Mouse (Mus musculus) retina, embryonic 14.5 days (tissue): Measurements from ENCODE around the gene L3mbtl4.
"Not testable (repeated sequence)": the region's sequence is repeated elsewhere in the genome, so short reads cannot be mapped to it uniquely, and the experiment has no call there.

Experiments
- DNase-seq: peaks from one replicate; pipeline ENCODE4 v3.0.0-alpha.2; 2015; ENCODE audit warnings: low spot score

L3mbtl4 gene

DNA sequence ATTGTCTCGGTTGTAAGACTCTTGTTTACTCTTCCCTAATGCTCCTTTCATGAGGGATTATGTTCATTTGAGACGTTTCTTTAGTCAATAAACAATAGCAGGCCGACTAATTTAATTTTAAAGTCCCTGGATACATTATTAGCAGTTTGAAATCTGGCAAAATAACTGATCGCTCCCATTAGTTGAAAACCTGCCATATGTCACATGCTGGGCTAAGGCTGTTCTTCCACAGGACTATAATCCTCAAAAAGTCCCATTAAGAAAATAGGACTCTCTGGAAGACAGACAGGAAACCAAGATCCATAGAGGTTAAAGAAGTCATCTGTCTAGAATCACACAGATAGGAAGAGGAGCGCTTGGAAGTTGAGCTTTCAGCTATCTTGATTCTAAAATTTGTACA is 114.9 kb downstream of the L3mbtl4 start:
- DNase-seq: peak; percentile 16

DNA sequence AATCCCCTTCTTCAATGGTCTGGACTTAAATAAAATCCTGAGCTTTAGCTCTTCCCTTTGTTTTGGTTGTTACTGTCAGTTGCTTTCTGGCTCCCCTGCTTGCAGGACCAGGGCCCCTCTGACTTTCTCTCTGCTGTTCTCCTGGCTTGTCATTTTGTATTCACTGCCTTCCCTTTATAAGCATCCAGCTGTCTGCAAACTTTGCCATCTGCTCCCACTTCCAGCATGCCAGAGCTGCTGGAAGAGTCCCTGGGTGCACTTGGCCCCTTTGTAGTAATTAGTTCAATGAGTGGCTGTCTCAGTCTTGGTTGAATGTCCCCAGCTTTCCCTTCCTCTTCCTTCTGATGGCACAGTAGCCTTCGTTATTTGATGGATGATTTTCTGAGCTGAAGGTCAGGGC is 132.4 kb downstream of the L3mbtl4 start:
- DNase-seq: peak; percentile 61

GRCm38 (mm10) chr17:68407121-68407520 is 133.5 kb downstream of the L3mbtl4 start:
- DNase-seq: not testable (repeated sequence)

- DNase-seq: peak; percentile 53
These were observed 149.3 kb downstream of the L3mbtl4 start for GRCm38 (mm10) chr17:68422663-68423498.

DNA sequence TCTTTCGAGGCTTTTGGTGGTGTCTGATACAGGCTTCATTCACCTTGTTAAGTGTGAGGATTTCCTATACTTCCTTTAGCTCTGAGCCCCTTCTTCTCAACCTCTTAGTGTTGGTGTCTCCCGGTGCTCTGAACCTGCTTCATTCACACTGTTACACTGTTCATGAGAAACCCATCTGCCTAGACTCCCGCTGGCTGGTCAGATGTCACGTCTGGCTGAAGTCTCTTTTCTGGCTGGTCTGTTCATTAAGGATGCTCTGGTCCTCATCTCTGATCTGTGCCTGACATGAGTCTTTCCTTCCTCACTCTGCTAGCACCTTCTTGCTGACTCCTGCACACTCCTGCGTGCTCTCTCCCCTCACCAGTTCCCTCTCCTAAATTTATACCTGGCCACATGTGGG is 160.0 kb downstream of the L3mbtl4 start:
- no peak for DNase-seq

DNA sequence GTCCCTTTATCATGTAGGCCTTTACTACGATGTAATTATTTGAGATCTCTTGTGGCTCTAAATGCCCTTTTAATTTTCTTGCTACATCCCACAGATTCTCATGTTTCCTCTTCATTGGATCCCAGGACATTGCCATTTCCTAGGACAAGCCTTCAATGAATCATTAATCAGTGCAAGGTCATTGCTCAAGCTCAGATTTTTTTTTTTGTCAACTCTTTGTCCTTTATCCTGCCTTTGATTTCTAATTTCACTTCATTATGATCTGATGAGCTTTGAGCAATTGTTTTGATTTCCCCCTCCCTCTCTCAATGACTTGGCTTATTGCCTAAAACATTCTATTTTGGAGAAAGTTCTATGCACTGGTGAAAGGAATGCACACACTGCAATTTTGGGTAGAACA is 177.3 kb downstream of the L3mbtl4 start:
- DNase-seq: no peak

DNA sequence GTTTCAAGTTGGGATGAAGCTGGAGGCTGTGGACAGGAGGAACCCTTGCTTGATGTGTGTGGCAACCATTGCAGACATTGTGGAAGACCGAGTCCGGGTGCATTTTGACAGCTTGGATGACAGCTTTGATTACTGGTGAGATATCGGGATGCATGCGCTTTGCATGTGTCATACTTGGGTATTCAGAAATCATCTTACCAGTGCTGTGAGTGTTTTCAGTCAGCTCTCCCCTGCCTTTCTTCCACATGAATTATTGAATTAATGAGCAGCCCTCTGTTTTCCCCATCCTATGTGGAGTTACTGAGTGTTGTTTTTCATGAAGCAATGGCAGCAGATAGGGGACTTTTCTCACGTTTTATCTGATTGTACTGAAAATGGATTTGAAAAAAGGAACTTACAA is 187.9 kb downstream of the L3mbtl4 start:
- peak; percentile 51 for DNase-seq

- DNase-seq: no peak
These were observed 193.7 kb downstream of the L3mbtl4 start for GRCm38 (mm10) chr17:68467311-68467710.

- DNase-seq: peak; percentile 11
These were observed 216.6 kb downstream of the L3mbtl4 start for GRCm38 (mm10) chr17:68490065-68490691.

DNA sequence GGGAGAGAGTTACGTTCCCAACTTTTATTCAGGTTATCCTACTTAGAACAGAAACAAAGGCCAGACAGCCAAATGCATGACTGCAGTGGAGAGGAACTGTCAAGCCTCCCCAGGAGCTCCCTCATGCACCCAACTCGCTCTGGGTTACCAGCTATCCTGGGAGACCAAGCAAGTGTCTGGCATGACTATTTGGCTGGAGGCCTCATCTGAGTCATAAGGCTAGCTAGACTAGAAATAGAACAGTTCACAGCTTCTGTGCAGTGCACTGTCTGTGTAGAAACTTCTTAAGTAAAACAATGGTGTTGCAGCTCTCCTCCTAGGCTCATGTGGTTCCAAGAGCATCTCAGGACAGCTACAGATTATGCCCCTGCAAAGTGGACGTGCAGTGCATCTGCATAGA is 218.6 kb downstream of the L3mbtl4 start:
- no peak for DNase-seq

GRCm38 (mm10) chr17:68502998-68503397 is 229.4 kb downstream of the L3mbtl4 start:
- DNase-seq: not testable (repeated sequence)

DNA sequence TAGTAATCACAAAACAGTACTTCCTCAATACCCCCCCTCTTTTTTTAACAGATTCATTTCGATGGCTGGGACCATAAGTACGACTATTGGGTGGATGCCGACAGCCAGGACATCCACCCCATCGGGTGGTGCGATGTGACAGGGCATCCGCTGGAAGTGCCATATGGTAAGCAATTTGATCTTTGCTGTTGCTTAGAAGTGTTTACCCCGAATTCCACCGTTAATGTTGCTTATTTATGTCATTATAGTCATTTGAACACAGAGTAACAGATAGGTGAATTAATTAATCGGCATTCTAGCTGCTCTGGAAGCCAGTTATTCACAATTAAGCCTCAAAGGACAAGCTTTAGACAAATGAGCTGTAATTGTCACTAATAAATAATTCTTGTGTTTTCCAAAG is 286.1 kb downstream of the L3mbtl4 start:
- no peak for DNase-seq

- DNase-seq: peak; percentile 30
These were observed 286.7 kb downstream of the L3mbtl4 start for GRCm38 (mm10) chr17:68560264-68560663.

- DNase-seq: no peak
These were observed 298.2 kb downstream of the L3mbtl4 start for GRCm38 (mm10) chr17:68571806-68572205.

GRCm38 (mm10) chr17:68585195-68585594 is 311.6 kb downstream of the L3mbtl4 start:
- no peak for DNase-seq

- DNase-seq: no peak
These were observed 318.0 kb downstream of the L3mbtl4 start for GRCm38 (mm10) chr17:68591619-68592018.

DNA sequence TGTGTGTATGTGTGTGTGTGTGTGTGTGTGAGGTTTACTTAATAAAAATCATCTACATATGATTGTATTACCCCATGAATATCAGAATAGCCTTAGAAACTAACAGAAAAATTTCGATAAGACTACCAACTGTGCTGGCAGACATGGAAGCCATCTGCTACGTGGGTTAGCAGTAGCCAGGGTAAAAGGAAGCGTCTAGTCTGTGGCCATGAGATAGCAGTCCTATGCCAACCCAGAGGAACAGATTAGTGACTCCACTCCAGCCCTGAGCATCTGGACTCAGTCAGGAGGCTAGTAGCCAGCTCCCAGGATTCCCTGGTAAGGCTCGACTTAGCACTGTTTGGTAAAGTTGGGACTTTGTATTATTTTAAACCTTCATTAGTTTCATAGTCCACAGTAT is 329.1 kb downstream of the L3mbtl4 start:
- DNase-seq: no peak

DNA sequence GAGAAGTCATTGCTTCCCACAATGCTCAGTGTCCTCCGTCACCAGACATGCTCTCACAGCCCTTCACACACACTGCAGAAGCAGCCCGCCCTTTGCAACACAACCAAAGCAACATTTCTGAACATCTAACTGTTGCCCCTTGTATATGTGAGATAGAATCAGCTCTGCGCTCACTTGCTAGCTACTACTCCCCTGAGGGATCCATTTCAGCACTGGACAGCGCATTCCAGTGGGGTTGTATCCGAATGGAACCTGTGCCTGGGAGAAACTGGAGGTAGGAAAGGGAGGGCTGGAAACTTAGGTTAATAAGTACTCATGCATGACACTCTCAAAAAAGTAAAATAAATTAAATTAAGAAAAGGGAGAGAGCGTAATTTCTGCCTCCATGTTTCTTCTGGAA is 334.1 kb downstream of the L3mbtl4 start:
- DNase-seq: peak; percentile 57

GRCm38 (mm10) chr17:68611247-68611646 is 337.6 kb downstream of the L3mbtl4 start:
- DNase-seq: no peak

DNA sequence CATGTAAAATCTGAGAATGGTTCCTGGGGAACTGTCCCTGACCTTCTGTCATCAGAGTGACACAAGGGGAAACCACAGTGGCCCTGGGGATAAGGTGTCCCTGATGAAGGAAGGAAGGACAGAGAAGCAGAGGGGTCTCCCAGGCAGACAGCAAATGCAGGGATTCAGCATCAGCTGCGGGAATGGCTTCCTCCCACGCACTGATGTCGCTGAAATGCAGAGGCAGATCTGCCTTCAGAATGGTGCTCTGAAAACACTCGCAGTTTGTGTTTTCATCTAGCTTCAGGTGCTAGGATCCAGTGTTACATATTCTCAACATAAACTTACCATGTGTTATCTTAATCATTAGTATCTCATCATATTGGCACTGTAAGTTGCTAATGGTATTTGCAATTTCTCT is 351.7 kb downstream of the L3mbtl4 start:
- DNase-seq: no peak

- DNase-seq: no peak
These were observed 356.2 kb downstream of the L3mbtl4 start for GRCm38 (mm10) chr17:68629631-68630426.

- no peak for DNase-seq
These were observed 357.8 kb downstream of the L3mbtl4 start for GRCm38 (mm10) chr17:68631396-68631795.

- DNase-seq: peak; percentile 23
These were observed 366.6 kb downstream of the L3mbtl4 start for GRCm38 (mm10) chr17:68640187-68640586.
